Mouse (Mus musculus) lung, embryonic 16.5 days (tissue): ENCODE measurements at regions not wholly inside any gene's neighbourhood (a gene's known extent, or its start where the extent isn't known, plus 50 kb on each side); places are given as distances from the start of the nearest gene placed in this dataset.

Source experiments
- ATAC-seq: fragments of 200-750 bp; cut with Nextera tagmentation; 2 replicates; pipeline ENCODE4 v1.8.0; 2017; ENCODE audit warnings: low read depth, mild to moderate bottlenecking, moderate library complexity
- H3K27ac ChIP-seq: fragments of 300-500 bp; sonication (generic); 2 replicates; pipeline ENCODE4 v1.5.1; 2014; ENCODE audit warnings: mild to moderate bottlenecking, control low read depth, low read length
- H3K27me3 ChIP-seq: fragments of 300-500 bp; sonication (generic); 2 replicates; pipeline ENCODE4 v1.6.1; 2014; ENCODE audit warnings: low read depth, low read length, mixed read lengths; ENCODE audit not compliant: control insufficient read depth, insufficient read depth
- H3K36me3 ChIP-seq: fragments of 300-500 bp; sonication (generic); 2 replicates; pipeline ENCODE4 v1.6.1; 2014; ENCODE audit warnings: low read length; ENCODE audit not compliant: control insufficient read depth, insufficient read depth
- H3K4me1 ChIP-seq: fragments of 300-500 bp; sonication (generic); replicated peaks from 2 replicates; pipeline ENCODE4 v1.6.1; 2014; ENCODE audit warnings: low read length, mixed read lengths; ENCODE audit not compliant: control insufficient read depth, insufficient read depth
- H3K4me2 ChIP-seq: fragments of 300-500 bp; sonication (generic); 2 replicates; pipeline ENCODE4 v1.6.1; 2014; ENCODE audit warnings: low read depth, low read length, control low read depth
- H3K4me3 ChIP-seq: fragments of 300-500 bp; sonication (generic); 2 replicates; pipeline ENCODE4 v1.5.1; 2014; ENCODE audit warnings: mild to moderate bottlenecking, low read length, control low read depth
- H3K9ac ChIP-seq: fragments of 300-500 bp; sonication (generic); 2 replicates; pipeline ENCODE4 v1.6.1; 2014; ENCODE audit warnings: low read length, control low read depth
- H3K9me3 ChIP-seq: fragments of 300-500 bp; sonication (generic); 2 replicates; pipeline ENCODE4 v1.6.1; 2016; ENCODE audit warnings: low read length; ENCODE audit not compliant: control insufficient read depth
- WGBS: fragments of 180-500 bp; shearing (Covaris S2); extraction: QIAGEN DNeasy Blood & Tissue Kit; methylation state at CpG from one replicate; pipeline ENCODE4 v1.1.7; 2014; 5-methylcytosine and 5-hydroxymethylcytosine counted together

GRCm38 (mm10) chr14:99745209-99745608 lies 446.7 kb downstream of the Klf5 start:
- Histone ChIP-seq H3K4me2 (no peak overlapping the region), H3K9me3 (no peaks in the 10 kb centered on the region), H3K4me3 (no peak overlapping the region), H3K9ac (no peak overlapping the region), H3K27ac (no peak overlapping the region), H3K4me1 (no peaks in the 10 kb centered on the region), H3K36me3 (no peaks in the 10 kb centered on the region), H3K27me3 (no peaks in the 10 kb centered on the region)
- ATAC-seq, result no peak
- 56% methylated on average over 7 of the region's 7 CpGs for WGBS

GRCm38 (mm10) chr14:99748166-99748565 lies 449.7 kb downstream of the Klf5 start:
- Histone ChIP-seq H3K4me2 (no peak overlapping the region), H3K9me3 (no peaks in the 10 kb centered on the region)
- WGBS, result 84% methylated on average over 17 of the region's 17 CpGs

DNA sequence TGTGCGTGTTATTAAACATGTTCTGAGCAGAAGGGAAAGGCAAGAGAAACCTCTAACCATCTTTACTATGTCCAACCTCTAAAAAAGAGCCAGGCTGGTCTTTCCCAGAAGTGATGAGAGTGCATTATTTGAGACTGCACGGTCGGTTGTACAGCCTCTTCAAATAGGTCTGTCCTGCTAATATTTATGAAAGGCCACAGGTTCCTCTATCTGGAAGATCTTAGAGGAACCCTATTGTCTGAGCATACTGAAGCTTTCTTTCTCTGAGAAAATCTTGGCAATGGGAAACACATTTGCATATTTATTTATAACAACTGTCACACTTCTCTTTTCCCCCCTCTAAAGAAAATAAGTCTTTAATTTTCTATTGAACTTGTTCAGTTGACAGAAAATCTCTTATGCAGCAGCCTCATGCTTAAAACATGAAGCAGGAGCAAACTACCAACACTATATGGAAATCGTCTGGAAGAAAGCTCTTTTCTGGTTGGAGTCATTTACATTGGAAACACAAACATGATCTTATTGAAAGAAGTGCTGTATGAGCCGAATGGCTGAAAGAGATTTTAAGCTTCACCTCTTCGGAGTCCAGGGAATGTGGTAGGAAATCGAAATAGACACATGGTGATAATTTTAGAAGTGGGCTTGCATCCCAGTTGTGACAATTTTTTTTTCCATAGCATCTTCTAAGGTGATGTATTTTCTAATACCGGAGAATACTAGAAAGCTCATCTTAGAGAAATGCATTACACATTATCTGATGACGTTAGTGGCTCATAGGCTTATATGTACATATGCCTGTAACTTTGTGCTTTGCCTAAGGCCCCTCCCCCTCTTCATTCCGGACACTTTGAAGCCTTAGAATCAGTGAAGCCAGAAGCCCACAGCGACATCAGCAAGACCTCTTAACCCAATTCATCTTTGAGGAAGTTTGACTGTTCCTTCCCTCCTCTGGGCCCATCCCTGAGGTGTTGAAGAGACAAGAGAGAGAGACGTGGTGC lies 451.1 kb downstream of the Klf5 start:
- H3K27me3 ChIP-seq, result no peaks in the 10 kb centered on the region
- 64% methylated on average over 12 of the region's 12 CpGs for WGBS
- no peak overlapping the region for H3K4me2 ChIP-seq
- no peaks in the 10 kb centered on the region for H3K36me3 ChIP-seq
- no peaks in the 10 kb centered on the region for H3K9me3 ChIP-seq
- ATAC-seq, result no peak
- no peak overlapping the region for H3K9ac ChIP-seq
- H3K4me1 ChIP-seq, result no peaks in the 10 kb centered on the region
- H3K4me3 ChIP-seq, result no peak overlapping the region
- H3K27ac ChIP-seq, result no peak overlapping the region

More at GRCm38 (mm10) chr14:99748166-99748565, 449.7 kb downstream of the Klf5 start:
- H3K4me3 ChIP-seq, result no peak overlapping the region
- no peaks in the 10 kb centered on the region for H3K27me3 ChIP-seq
- no peak overlapping the region for H3K27ac ChIP-seq
- no peak overlapping the region for H3K9ac ChIP-seq
- H3K36me3 ChIP-seq, result no peaks in the 10 kb centered on the region
- no peaks in the 10 kb centered on the region for H3K4me1 ChIP-seq
- no peak for ATAC-seq

DNA sequence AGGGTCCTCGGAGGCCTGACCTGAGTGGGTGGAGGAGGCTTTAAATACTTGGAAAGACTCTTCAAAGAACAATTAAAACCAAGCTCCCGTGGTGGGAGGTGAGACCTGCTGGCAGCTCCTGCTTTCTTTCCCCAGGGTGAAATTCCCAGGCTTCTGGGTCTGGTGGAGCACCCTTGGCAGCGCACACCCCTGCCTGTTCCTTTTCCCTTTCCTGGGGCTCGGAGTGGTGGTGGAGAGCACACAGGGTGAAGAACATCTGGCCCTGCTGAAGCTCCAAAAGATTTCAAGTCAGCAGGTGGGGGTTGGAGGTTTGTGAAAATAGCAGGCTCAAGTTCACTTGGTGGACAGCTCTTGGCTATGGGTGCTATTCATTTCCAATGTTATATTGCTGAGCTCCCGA lies 459.6 kb downstream of the Klf5 start:
- Histone ChIP-seq H3K4me3 (no peak overlapping the region), H3K4me1 (peaks cover 5% of the 10 kb centered on the region), H3K27ac (no peak overlapping the region), H3K9ac (no peak overlapping the region), H3K27me3 (no peaks in the 10 kb centered on the region), H3K36me3 (no peaks in the 10 kb centered on the region), H3K9me3 (no peaks in the 10 kb centered on the region), H3K4me2 (no peak overlapping the region)
- ATAC-seq, result 0 out of 2 replicates have a peak, but pooled peaks have one; percentile 31
- 26% methylated on average over 5 of the region's 5 CpGs for WGBS

DNA sequence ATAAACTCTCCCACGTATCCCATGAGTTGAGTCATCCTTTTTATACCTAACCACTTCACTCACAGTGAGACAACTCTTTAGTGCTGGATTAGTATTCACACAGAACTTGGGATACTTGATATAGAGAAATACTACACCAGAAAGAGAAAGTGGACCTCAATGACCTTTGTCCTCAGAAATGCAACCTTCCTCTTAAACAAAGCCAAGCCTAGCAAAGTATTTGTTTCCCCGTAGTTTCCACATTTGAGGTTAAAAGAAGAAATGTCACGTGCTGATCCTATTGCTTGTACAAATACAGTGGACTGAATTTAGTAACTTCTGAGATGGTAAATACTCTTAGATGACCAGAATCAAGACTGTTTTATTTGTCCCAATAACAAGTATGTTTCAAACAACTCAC lies 464.8 kb downstream of the Klf5 start:
- no peaks in the 10 kb centered on the region for H3K36me3 ChIP-seq
- ATAC-seq, result no peak
- no peaks in the 10 kb centered on the region for H3K4me1 ChIP-seq
- no peaks in the 10 kb centered on the region for H3K9me3 ChIP-seq
- H3K27ac ChIP-seq, result no peak overlapping the region
- no peaks in the 10 kb centered on the region for H3K27me3 ChIP-seq
- H3K9ac ChIP-seq, result no peak overlapping the region
- no peak overlapping the region for H3K4me2 ChIP-seq
- H3K4me3 ChIP-seq, result no peak overlapping the region
- WGBS, result 50% methylated on average over 3 of the region's 3 CpGs

GRCm38 (mm10) chr14:99771009-99771408 lies 472.5 kb downstream of the Klf5 start:
- 61% methylated on average over 1 of the region's 1 CpGs for WGBS
- Histone ChIP-seq H3K4me1 (0 out of 2 replicates have a peak, but pooled peaks cover 2% of the 10 kb centered on the region), H3K9ac (no peak overlapping the region), H3K4me3 (no peak overlapping the region), H3K9me3 (no peaks in the 10 kb centered on the region), H3K4me2 (no peak overlapping the region), H3K27ac (no peak overlapping the region), H3K27me3 (no peaks in the 10 kb centered on the region), H3K36me3 (no peaks in the 10 kb centered on the region)
- ATAC-seq, result no peak

DNA sequence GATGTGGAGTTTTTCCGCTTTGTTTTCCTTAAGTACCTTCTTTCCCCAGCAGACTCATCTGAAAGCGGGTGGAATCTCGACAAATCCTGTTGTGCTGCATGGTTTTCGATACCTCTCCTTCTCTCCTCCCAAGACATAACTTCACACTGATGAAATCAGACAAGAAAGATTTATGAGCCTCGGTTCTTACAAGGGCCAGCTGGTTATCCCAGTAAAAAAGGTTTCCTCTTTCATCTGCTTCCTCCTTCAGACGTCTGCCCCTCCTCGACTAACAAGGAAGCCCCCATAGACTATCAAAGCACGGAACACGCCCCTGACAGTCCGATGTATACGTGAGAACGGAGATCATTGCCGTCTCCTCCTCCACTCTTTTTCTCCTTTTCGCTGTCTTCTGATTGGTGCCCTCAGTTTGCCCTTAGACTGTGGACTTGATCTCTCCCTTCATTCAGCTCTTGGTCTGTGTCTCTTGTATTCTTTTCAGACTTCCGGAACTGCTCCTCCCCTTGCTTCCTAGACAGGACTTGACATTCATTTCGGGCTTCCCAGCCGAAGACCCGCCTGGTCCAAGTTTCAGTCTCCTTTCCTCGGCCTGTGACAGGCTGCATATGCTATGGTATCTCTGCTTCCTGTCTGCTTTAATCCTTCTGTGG lies 474.4 kb downstream of the Klf5 start:
- Histone ChIP-seq H3K27ac (no peak overlapping the region; the same call in 1 of the 2 replicates), H3K4me2 (peak overlapping the region; percentile 62), H3K27me3 (no peaks in the 10 kb centered on the region), H3K9me3 (no peaks in the 10 kb centered on the region), H3K4me3 (peak overlapping the region; percentile 41), H3K4me1 (0 out of 2 replicates have a peak, but pooled peaks cover 2% of the 10 kb centered on the region), H3K36me3 (no peaks in the 10 kb centered on the region), H3K9ac (peak overlapping the region; percentile 44; the same call in 1 of the 2 replicates)
- ATAC-seq, result peak; percentile 45
- 34% methylated on average over 19 of the region's 19 CpGs for WGBS

GRCm38 (mm10) chr14:99778477-99778876 lies 480.0 kb downstream of the Klf5 start:
- H3K9ac ChIP-seq, result no peak overlapping the region
- WGBS, result 16% methylated on average over 8 of the region's 8 CpGs
- ATAC-seq, result no peak

GRCm38 (mm10) chr14:99778957-99779356 lies 480.5 kb downstream of the Klf5 start:
- no peak for ATAC-seq
- 51% methylated on average over 4 of the region's 4 CpGs for WGBS
- H3K4me1 ChIP-seq, result no peaks in the 10 kb centered on the region
- no peak overlapping the region for H3K9ac ChIP-seq
- no peak overlapping the region for H3K4me3 ChIP-seq
- no peaks in the 10 kb centered on the region for H3K36me3 ChIP-seq
- no peaks in the 10 kb centered on the region for H3K9me3 ChIP-seq
- H3K27me3 ChIP-seq, result no peaks in the 10 kb centered on the region
- no peak overlapping the region for H3K4me2 ChIP-seq
- no peak overlapping the region for H3K27ac ChIP-seq

More at GRCm38 (mm10) chr14:99778477-99778876, 480.0 kb downstream of the Klf5 start:
- no peak overlapping the region for H3K4me3 ChIP-seq
- H3K27ac ChIP-seq, result no peak overlapping the region
- no peak overlapping the region for H3K4me2 ChIP-seq
- H3K27me3 ChIP-seq, result no peaks in the 10 kb centered on the region
- no peaks in the 10 kb centered on the region for H3K36me3 ChIP-seq
- no peaks in the 10 kb centered on the region for H3K9me3 ChIP-seq
- H3K4me1 ChIP-seq, result no peaks in the 10 kb centered on the region
